Mouse (Mus musculus) thymus, postnatal 36 days (tissue): Measurements from ENCODE around the gene Rpl38.

Experiments
- DNase-seq, 2 experiments: peaks; one replicate each; pipeline ENCODE4 v3.0.0; 2022; ENCODE audit warnings: mixed read lengths in 2 of 2

The Rpl38 gene

DNA sequence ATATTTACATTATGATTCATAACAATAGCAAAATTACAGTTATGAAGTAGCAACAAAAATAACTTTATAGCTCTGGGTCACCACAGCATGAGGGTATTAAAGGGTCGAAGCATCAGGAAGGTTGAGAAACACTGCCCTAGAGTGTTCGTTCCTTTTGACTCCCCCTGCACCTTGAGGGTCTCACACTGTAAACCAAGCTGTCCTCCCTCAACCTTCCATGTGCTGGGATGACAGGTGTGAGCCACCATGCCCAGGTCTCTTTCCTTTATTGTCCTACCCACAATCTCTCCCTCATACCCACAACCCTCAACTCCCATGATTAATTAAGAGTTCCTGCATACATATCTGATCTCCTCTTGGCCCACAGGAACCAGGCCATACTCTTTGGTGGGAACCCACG, 43.1 kb downstream of the Rpl38 start:
- no peak for DNase-seq

GRCm38 (mm10) chr11:114711861-114712260, 43.5 kb downstream of the Rpl38 start:
- DNase-seq = no peak

GRCm38 (mm10) chr11:114714526-114714925, 46.2 kb downstream of the Rpl38 start:
- DNase-seq = no peak

GRCm38 (mm10) chr11:114715531-114715930, 47.2 kb downstream of the Rpl38 start:
- no peak for DNase-seq

- DNase-seq = no peak
Measured at GRCm38 (mm10) chr11:114720535-114720934, 52.2 kb downstream of the Rpl38 start.
